Mouse (Mus musculus): ENCODE measurements around the gene Nudt14. TPM values are rescaled to one million over a fixed set of nuclear protein-coding genes. Genes with fewer than 3 reads are reported as not detected.
A peak's percentile ranks its signal among the peaks of the same experiment; 100 is the strongest.

Gene Nudt14
- polyA plus RNA-seq, 2 experiments = 6.3 to 16.9 TPM

DNA sequence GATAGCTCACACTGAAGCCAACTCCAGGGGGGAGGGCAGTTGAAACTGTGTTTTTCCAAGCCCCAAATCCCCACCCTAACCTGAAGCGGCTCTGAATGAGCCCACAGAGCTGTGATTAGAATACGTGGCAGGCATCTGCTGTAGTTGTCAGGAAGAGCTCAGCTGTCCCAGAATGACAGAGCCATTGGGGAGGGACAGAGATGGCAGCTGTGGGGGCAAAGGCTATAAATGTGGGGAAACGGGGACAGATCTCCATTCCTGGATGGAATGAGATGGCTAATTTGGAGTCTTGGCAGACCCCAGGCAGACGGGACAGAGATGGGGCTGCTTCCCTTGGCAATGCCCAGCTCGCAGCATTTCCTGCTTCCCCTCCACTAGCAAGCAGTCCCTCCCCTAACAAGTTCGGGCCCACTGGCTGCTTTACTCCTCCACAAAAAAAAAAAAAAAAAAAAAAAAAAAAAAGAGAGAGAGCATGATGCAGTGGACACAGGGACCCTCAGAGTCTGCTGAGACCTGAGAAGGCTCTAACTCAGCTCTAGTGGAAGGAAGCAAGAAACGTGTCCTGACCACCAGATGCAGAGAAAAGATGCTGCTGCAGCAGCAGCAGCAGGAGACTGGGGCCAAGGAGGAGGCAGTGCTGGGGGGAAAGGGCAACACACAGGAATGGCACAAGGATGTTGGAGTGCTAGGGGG, 9.4 kb upstream of the Nudt14 start:
- H3K27me3 ChIP-seq (ENCODE audit: control insufficient read depth, insufficient read depth, low read length) = peaks cover 25% of the 10 kb centered on the region
- 19% methylated on average over 7 of the region's 7 CpGs for WGBS (ENCODE audit: insufficient replicate concordance)
- H3K27ac ChIP-seq = no peak overlapping the region
- TF ChIP-seq EP300 (IDR thresholded peaks at IDR 0.05; ENCODE audit: low read depth) = no peak
- no peak for TF ChIP-seq CTCF (IDR thresholded peaks at IDR 0.05; ENCODE audit: low read depth)
- H3K4me3 ChIP-seq (ENCODE audit: insufficient read depth in 1 of 2, low read depth in 2 of 2, low read length in 2 of 2) = no peak overlapping the region
- H3K4me1 ChIP-seq (replicated peaks; ENCODE audit: control insufficient read depth in 2 of 2, insufficient read depth in 2 of 2, low read length in 1 of 2) = peaks cover 0 to 12% of the 10 kb centered on the region in 2 experiments; a peak in 2 of 4 replicates
- no peaks in the 10 kb centered on the region for H3K36me3 ChIP-seq (replicated peaks; ENCODE audit: control insufficient read depth, insufficient read depth, low read depth)
- no peaks in the 10 kb centered on the region for H3K9me3 ChIP-seq (ENCODE audit: control insufficient read depth, low read length)
- DNase-seq (ENCODE audit: low read depth in 3 of 3, low spot score in 3 of 3) = no peak
- no peak overlapping the region for H3K4me2 ChIP-seq (ENCODE audit: low read depth)
- ATAC-seq (ENCODE audit: insufficient read depth) = no peak
- no peak overlapping the region for H3K9ac ChIP-seq (replicated peaks)

GRCm38 (mm10) chr12:112950761-112951129, 8.8 kb upstream of the Nudt14 start:
- Histone ChIP-seq H3K4me3 (ENCODE audit: insufficient read depth in 1 of 2, low read depth in 2 of 2, low read length in 2 of 2) (peak overlapping the region in 1 of 2 experiments; percentile 54; a peak in 2 of 4 replicates), H3K9ac (replicated peaks) (no peak overlapping the region), H3K27ac (no peak overlapping the region), H3K4me2 (ENCODE audit: low read depth) (peak overlapping the region; percentile 70), H3K4me1 (replicated peaks; ENCODE audit: control insufficient read depth in 2 of 2, insufficient read depth in 2 of 2, low read length in 1 of 2) (peaks cover 0 to 12% of the 10 kb centered on the region in 2 experiments; a peak in 2 of 4 replicates), H3K27me3 (ENCODE audit: control insufficient read depth, insufficient read depth, low read length) (peaks cover 25% of the 10 kb centered on the region), H3K36me3 (replicated peaks; ENCODE audit: control insufficient read depth, insufficient read depth, low read depth) (no peaks in the 10 kb centered on the region), H3K9me3 (ENCODE audit: control insufficient read depth, low read length) (no peaks in the 10 kb centered on the region)
- TF ChIP-seq CTCF (IDR thresholded peaks at IDR 0.05; ENCODE audit: low read depth) = no peak
- no peak for TF ChIP-seq EP300 (IDR thresholded peaks at IDR 0.05; ENCODE audit: low read depth)
- 13% methylated on average over 6 of the region's 6 CpGs for WGBS (ENCODE audit: insufficient replicate concordance)
- DNase-seq (ENCODE audit: low read depth in 3 of 3, low spot score in 3 of 3) (no peak), ATAC-seq (ENCODE audit: insufficient read depth) (no peak)

DNA sequence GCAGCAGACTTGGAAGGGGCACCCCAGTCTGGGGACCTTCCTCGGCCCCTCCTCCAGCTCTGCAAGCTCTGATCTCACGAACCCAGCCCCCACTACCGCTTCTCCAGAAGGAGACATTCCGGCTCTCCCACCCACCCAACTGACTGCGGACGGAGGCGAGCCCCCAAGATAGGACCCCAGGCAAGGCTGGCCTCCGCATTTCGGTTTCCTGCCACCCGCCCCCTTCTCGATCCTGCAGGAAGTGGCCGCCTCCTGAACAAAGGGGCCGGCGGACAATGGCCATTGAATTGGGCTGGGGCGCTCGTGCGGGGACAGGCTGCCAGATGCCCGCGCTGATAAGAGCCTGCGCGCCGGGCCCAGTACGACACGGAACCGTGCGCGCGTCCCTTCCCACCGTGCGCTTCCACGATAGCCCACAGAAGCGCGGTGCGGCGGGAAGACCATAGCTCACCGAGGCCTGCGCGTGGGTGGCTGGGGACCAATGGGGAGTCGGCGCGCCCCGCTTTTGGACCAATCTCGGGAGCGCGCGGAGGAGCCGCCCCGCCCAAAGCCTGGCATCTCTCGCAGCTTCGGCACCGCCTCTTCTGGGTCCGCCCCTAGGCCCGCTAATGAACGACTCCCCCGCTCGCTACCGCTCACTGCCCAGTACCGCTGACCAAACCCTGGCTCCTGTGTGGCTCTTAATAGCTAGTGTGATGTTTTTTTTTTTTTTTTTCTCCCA, 8.3 kb upstream of the Nudt14 start:
- H3K9me3 ChIP-seq (ENCODE audit: control insufficient read depth, low read length) = no peaks in the 10 kb centered on the region
- H3K36me3 ChIP-seq (replicated peaks; ENCODE audit: control insufficient read depth, insufficient read depth, low read depth) = no peaks in the 10 kb centered on the region
- under 1% methylated on average over 57 of the region's 58 CpGs for WGBS (ENCODE audit: insufficient replicate concordance)
- H3K4me3 ChIP-seq (ENCODE audit: insufficient read depth in 1 of 2, low read depth in 2 of 2, low read length in 2 of 2) = peak overlapping the region; percentile 39 to 54
- H3K27ac ChIP-seq = no peak overlapping the region
- peak; percentile 78 for ATAC-seq (ENCODE audit: insufficient read depth)
- peaks cover 0 to 12% of the 10 kb centered on the region in 2 experiments; a peak in 1 of 4 replicates for H3K4me1 ChIP-seq (replicated peaks; ENCODE audit: control insufficient read depth in 2 of 2, insufficient read depth in 2 of 2, low read length in 1 of 2)
- H3K4me2 ChIP-seq (ENCODE audit: low read depth) = peak overlapping the region; percentile 70
- no peak for TF ChIP-seq CTCF (IDR thresholded peaks at IDR 0.05; ENCODE audit: low read depth)
- TF ChIP-seq EP300 (IDR thresholded peaks at IDR 0.05; ENCODE audit: low read depth) = no peak
- peak; percentile 58 to 60 (median 59) for DNase-seq (ENCODE audit: low read depth in 3 of 3, low spot score in 3 of 3)
- H3K27me3 ChIP-seq (ENCODE audit: control insufficient read depth, insufficient read depth, low read length) = peaks cover 25% of the 10 kb centered on the region
- peak overlapping the region; percentile 19 for H3K9ac ChIP-seq (replicated peaks)

GRCm38 (mm10) chr12:112947307-112947706, 5.4 kb upstream of the Nudt14 start:
- peaks cover 24% of the 10 kb centered on the region for H3K27me3 ChIP-seq (ENCODE audit: control insufficient read depth, insufficient read depth, low read length)
- WGBS (ENCODE audit: insufficient replicate concordance) = 20% methylated on average over 4 of the region's 4 CpGs
- H3K36me3 ChIP-seq (replicated peaks; ENCODE audit: control insufficient read depth, insufficient read depth, low read depth) = no peaks in the 10 kb centered on the region
- no peak overlapping the region for H3K9ac ChIP-seq (replicated peaks)
- no peak overlapping the region for H3K27ac ChIP-seq
- peaks cover 0 to 13% of the 10 kb centered on the region in 2 experiments; a peak in 1 of 4 replicates for H3K4me1 ChIP-seq (replicated peaks; ENCODE audit: control insufficient read depth in 2 of 2, insufficient read depth in 2 of 2, low read length in 1 of 2)
- ATAC-seq (ENCODE audit: insufficient read depth) = no peak
- no peak overlapping the region for H3K4me2 ChIP-seq (ENCODE audit: low read depth)
- H3K4me3 ChIP-seq (ENCODE audit: insufficient read depth in 1 of 2, low read depth in 2 of 2, low read length in 2 of 2) = no peak overlapping the region
- H3K9me3 ChIP-seq (ENCODE audit: control insufficient read depth, low read length) = no peaks in the 10 kb centered on the region
- peak in 1 of 3 experiments; percentile 26 for DNase-seq (ENCODE audit: low read depth in 3 of 3, low spot score in 3 of 3)
- TF ChIP-seq CTCF (IDR thresholded peaks at IDR 0.05; ENCODE audit: low read depth) (peak; percentile 72), EP300 (IDR thresholded peaks at IDR 0.05; ENCODE audit: low read depth) (no peak)

DNA sequence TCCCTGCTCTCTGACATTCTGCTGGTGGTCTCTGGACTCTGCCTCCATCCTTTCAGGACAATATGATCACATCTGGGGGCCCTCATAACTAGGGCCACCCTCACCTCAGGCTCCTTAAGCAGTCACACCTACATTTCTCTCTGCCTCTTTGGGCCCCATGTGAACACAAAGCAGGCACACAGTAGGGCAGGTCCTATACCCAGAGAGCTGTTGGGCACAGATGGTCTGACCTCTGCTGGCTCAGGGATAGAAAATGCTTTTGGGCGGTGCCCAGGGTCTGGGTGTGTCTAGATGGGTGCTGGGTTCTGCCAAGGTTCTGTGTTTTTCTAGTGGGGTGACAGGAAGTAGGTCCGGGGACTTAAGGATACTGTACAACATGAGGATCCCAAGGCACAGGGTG, 1.7 kb upstream of the Nudt14 start:
- H3K27me3 ChIP-seq (ENCODE audit: control insufficient read depth, insufficient read depth, low read length) = no peaks in the 10 kb centered on the region
- no peaks in the 10 kb centered on the region for H3K9me3 ChIP-seq (ENCODE audit: control insufficient read depth, low read length)

More for the DNA sequence above, 1.7 kb upstream of the Nudt14 start:
- Histone ChIP-seq H3K36me3 (replicated peaks; ENCODE audit: control insufficient read depth, insufficient read depth, low read depth) (no peaks in the 10 kb centered on the region), H3K27ac (no peak overlapping the region), H3K9ac (replicated peaks) (no peak overlapping the region), H3K4me3 (ENCODE audit: insufficient read depth in 1 of 2, low read depth in 2 of 2, low read length in 2 of 2) (no peak overlapping the region), H3K4me2 (ENCODE audit: low read depth) (no peak overlapping the region), H3K4me1 (replicated peaks; ENCODE audit: control insufficient read depth in 2 of 2, insufficient read depth in 2 of 2, low read length in 1 of 2) (peaks cover 3 to 10% of the 10 kb centered on the region in 2 experiments; a peak in 3 of 4 replicates)
- DNase-seq (ENCODE audit: low read depth in 3 of 3, low spot score in 3 of 3) (no peak), ATAC-seq (ENCODE audit: insufficient read depth) (no peak)
- WGBS (ENCODE audit: insufficient replicate concordance) = 52% methylated on average over 2 of the region's 2 CpGs
- TF ChIP-seq EP300 (IDR thresholded peaks at IDR 0.05; ENCODE audit: low read depth) (no peak), CTCF (IDR thresholded peaks at IDR 0.05; ENCODE audit: low read depth) (no peak)
